Mouse (Mus musculus) C2C12 (cell line): Measurements from ENCODE around the gene Myh6. TPM values are rescaled to one million over a fixed set of nuclear protein-coding genes. Genes with fewer than 3 reads are reported as not detected.

Experiments
- H3K27me3 ChIP-seq: one replicate; pipeline ENCODE4 v1.6.1; 2011; ENCODE audit not compliant: control insufficient read depth, insufficient read depth, insufficient read length
- H3K36me3 ChIP-seq: one replicate; pipeline ENCODE4 v1.6.1; 2011; ENCODE audit not compliant: control insufficient read depth, insufficient read depth
- H3K4me3 ChIP-seq: one replicate; pipeline ENCODE4 v1.5.1; 2011; ENCODE audit warnings: mild to moderate bottlenecking, control low read depth; ENCODE audit not compliant: poor library complexity, insufficient read depth, severe bottlenecking
- H3K79me2 ChIP-seq: one replicate; pipeline ENCODE4 v1.6.1; 2011; ENCODE audit not compliant: control insufficient read depth, insufficient read depth
- H3K79me3 ChIP-seq: one replicate; pipeline ENCODE4 v1.6.1; 2011; ENCODE audit warnings: low read depth, control low read depth
- H3ac ChIP-seq: one replicate; pipeline ENCODE3; 2011; ENCODE audit warnings: low read depth; ENCODE audit not compliant: control insufficient read depth, insufficient read length
- CEBPB ChIP-seq: IDR thresholded peaks from one replicate; pipeline ENCODE4 v1.6.1; 2011; ENCODE audit warnings: low read depth, mild to moderate bottlenecking, control low read depth, moderate library complexity
- CTCF ChIP-seq: IDR thresholded peaks from one replicate; pipeline ENCODE4 v1.5.1; 2011; ENCODE audit not compliant: control insufficient read depth, insufficient read depth, insufficient read length
- FOSL1 ChIP-seq: IDR thresholded peaks from one replicate; pipeline ENCODE4 v1.8.0; 2011; ENCODE audit warnings: mild to moderate bottlenecking, low read length; ENCODE audit not compliant: poor library complexity, insufficient read depth, severe bottlenecking
- MAX ChIP-seq: IDR thresholded peaks from one replicate; pipeline ENCODE4 v1.6.1; 2011; ENCODE audit warnings: mild to moderate bottlenecking, control low read depth
- MYOD1 ChIP-seq: IDR thresholded peaks from one replicate; pipeline ENCODE4 v1.6.1; 2011; ENCODE audit warnings: low read depth; ENCODE audit not compliant: control insufficient read depth, insufficient read length
- MYOG ChIP-seq: IDR thresholded peaks from one replicate; pipeline ENCODE4 v1.6.1; 2011; ENCODE audit not compliant: control insufficient read depth, insufficient read length; ENCODE audit errors: extremely low read depth
- USF1 ChIP-seq: IDR thresholded peaks from one replicate; pipeline ENCODE4 v1.6.1; 2011; ENCODE audit warnings: low read depth, mild to moderate bottlenecking, control low read depth, moderate library complexity
- polyA plus RNA-seq: library from polyadenylated mRNA; unstranded; fragments of >200 nt; fragmentation: generic; extraction: Trizol; gene quantifications from one replicate; pipeline ENCODE4 v1.2.1, GENCODE M21; 2012; ENCODE audit warnings: missing spikeins

Myh6 gene
- polyA plus RNA-seq, 1 experiment: 0.02 TPM

GRCm38 (mm10) chr14:54943971-54944370, 22.8 kb downstream of the Myh6 start:
- no peak overlapping the region for H3ac ChIP-seq
- no peaks in the 10 kb centered on the region for H3K36me3 ChIP-seq
- TF ChIP-seq CTCF: no peak
- TF ChIP-seq USF1: no peak
- no peak for TF ChIP-seq MYOD1
- no peak for TF ChIP-seq FOSL1
- TF ChIP-seq MAX: no peak
- TF ChIP-seq MYOG: no peak
- TF ChIP-seq CEBPB: no peak
- H3K27me3 ChIP-seq: peaks cover 24% of the 10 kb centered on the region
- no peaks in the 10 kb centered on the region for H3K79me2 ChIP-seq
- H3K4me3 ChIP-seq: no peak overlapping the region
- H3K79me3 ChIP-seq: no peaks in the 10 kb centered on the region

- TF ChIP-seq CEBPB: no peak
- no peak for TF ChIP-seq MYOG
- no peak for TF ChIP-seq MYOD1
- no peak for TF ChIP-seq USF1
- no peak for TF ChIP-seq CTCF
- no peak for TF ChIP-seq MAX
- no peak for TF ChIP-seq FOSL1
- H3ac ChIP-seq: no peak overlapping the region
- no peaks in the 10 kb centered on the region for H3K79me3 ChIP-seq
- H3K4me3 ChIP-seq: no peak overlapping the region
- H3K36me3 ChIP-seq: no peaks in the 10 kb centered on the region
- H3K27me3 ChIP-seq: peaks cover 13% of the 10 kb centered on the region
- no peaks in the 10 kb centered on the region for H3K79me2 ChIP-seq
These were observed 24.2 kb downstream of the Myh6 start for GRCm38 (mm10) chr14:54942479-54942878.

GRCm38 (mm10) chr14:54941024-54941978, 25.4 kb downstream of the Myh6 start:
- no peaks in the 10 kb centered on the region for H3K36me3 ChIP-seq
- peaks cover 15% of the 10 kb centered on the region for H3K27me3 ChIP-seq
- H3K79me3 ChIP-seq: no peaks in the 10 kb centered on the region
- no peaks in the 10 kb centered on the region for H3K79me2 ChIP-seq
- H3ac ChIP-seq: no peak overlapping the region
- H3K4me3 ChIP-seq: no peak overlapping the region
- no peak for TF ChIP-seq MYOD1
- TF ChIP-seq MAX: no peak
- TF ChIP-seq USF1: no peak
- TF ChIP-seq MYOG: no peak

GRCm38 (mm10) chr14:54940176-54940530, 26.6 kb downstream of the Myh6 start:
- Histone ChIP-seq H3K4me3 (no peak overlapping the region), H3ac (no peak overlapping the region), H3K36me3 (no peaks in the 10 kb centered on the region), H3K27me3 (peaks cover 20% of the 10 kb centered on the region), H3K79me3 (no peaks in the 10 kb centered on the region), H3K79me2 (no peaks in the 10 kb centered on the region)
- TF ChIP-seq FOSL1 (no peak), MYOD1 (no peak), CEBPB (no peak), MAX (no peak), MYOG (no peak), USF1 (no peak), CTCF (no peak)

DNA sequence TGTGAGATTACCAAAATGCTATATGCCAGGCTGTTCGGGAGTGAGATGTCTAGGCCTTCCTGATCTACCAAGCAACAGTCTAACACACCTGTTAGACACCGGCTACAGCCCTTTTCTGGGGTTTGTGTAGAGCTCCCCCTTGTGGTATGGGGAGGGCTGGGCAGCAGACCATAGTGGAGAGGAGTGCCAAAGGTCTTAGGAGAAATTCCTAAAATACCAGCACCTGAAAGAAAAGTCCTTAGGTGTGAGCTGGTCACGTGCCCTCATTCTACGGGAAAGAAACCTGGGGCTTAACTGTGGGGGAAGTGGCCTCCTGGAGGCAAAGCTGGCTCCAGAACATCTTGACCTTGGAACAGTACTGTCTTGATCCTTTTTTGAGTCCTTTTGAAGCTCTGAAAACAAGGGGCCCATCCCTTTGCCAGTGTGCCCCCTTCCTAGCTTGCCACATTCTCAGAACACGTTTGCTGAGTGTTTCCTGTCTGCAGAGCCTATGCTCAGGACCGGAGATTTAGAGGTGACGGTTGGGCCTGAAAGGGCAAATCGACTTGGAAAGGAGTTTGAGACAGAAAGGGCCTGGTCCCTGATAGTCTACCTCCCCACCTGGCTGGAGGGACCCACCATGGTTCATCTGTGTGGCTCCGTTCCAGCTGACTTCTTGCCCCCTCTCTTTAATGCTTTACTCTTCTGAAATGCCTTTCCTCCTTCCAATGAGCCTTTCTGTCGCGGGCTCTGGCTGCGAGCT, 27.1 kb downstream of the Myh6 start:
- Histone ChIP-seq H3K79me3 (no peaks in the 10 kb centered on the region), H3K27me3 (peaks cover 26% of the 10 kb centered on the region), H3K79me2 (no peaks in the 10 kb centered on the region), H3ac (no peak overlapping the region), H3K4me3 (no peak overlapping the region), H3K36me3 (no peaks in the 10 kb centered on the region)
- TF ChIP-seq MYOD1 (no peak), MAX (no peak), MYOG (no peak), FOSL1 (no peak), CTCF (no peak), USF1 (no peak), CEBPB (no peak)

DNA sequence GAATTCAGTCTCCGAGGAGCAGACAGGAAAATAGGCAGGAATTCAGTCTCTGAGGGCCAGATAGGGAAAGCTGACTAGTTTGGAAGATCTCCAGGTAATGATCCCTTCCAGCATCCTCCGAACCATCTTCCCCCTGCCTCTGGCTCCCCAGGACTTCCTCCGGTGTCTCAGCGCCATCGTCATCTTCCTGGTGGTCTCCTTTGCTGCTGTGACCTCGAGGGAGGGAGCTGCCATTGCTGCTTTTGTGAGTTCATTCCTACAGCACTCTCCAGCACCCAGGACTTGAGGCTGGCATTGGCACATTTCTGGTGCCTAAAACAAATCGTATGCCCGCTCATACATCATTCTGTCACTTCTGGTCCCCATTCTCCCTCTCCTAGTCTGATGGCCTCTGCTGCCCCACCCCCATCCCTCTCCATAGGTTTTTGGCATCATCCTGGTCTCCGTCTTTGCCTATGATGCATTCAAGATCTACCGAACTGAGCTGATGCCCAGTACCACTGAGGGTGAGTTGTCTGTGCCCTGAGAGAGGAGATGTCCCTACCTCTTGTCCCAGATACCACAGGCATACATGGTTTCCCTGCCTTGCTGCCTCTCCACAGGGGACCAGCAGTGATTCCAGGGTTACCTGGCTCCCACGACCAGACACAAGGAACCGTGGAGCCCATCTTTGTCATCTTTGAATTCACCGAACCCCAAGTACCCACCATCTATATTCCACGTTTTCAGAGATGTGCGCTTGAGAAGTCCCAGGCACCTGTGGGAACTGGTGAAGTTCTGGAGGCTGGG, 28.1 kb downstream of the Myh6 start:
- TF ChIP-seq CEBPB (no peak), FOSL1 (no peak), MYOG (no peak), MAX (no peak), USF1 (no peak), MYOD1 (no peak), CTCF (no peak)
- H3K79me3 ChIP-seq: no peaks in the 10 kb centered on the region
- no peaks in the 10 kb centered on the region for H3K79me2 ChIP-seq
- H3K4me3 ChIP-seq: no peak overlapping the region
- H3K36me3 ChIP-seq: no peaks in the 10 kb centered on the region
- peaks cover 21% of the 10 kb centered on the region for H3K27me3 ChIP-seq
- H3ac ChIP-seq: no peak overlapping the region
